Mouse (Mus musculus) left cerebral cortex, adult 8-10 months (tissue): ENCODE measurements around the gene Zfp866. TPM values are rescaled to one million over a fixed set of nuclear protein-coding genes. Genes with fewer than 3 reads are reported as not detected.

ENCODE experiments used
- DNase-seq, 2 experiments: peaks; one replicate each; pipeline ENCODE4 v3.0.0; 2022; ENCODE audit warnings: low spot score in 2 of 2
- total RNA-seq, 4 experiments: library from RNA; stranded (reverse); gene quantifications; 2 replicates each; pipeline ENCODE4 v1.2.4; 2022

Gene Zfp866
- total RNA-seq, 4 experiments from 2014 or later: 27.1 to 29.1 (median 27.8) TPM

DNA sequence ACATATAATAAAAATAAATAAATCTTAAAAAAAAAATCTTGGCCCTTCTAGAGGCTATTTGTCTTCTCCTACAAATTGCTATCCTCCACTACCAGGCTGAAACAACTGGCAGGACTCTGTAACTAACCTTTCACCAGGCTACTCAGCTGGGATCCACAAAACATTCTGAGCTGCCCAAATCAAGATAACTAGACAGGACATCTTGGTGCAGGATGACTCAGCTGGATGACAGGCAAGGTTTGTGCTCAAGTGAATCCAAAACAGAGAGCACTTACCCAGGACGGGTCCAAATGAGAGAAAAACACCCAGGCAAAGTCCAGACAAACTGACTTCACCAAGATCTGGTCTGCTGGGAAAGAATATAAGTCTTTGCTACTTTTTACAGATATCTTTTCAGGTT lies 55.5 kb downstream of the Zfp866 start:
- no peak for DNase-seq

DNA sequence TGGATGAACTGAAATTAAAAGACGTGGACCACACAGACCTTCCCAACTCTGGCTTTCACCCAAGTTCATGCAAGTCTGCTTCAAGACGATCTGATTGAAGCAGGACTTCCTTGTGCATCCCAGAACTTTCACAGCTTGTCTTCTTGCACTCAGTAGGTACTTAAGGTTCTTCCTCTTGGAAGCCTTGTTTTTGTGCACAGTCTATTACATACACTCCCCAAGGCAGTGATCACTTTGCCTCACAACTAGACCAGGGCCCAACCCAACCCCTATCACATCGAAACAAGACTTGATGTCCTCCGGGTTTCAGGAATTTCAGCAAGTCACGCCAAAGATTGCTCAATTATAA lies 73.8 kb downstream of the Zfp866 start:
- no peak for DNase-seq

DNA sequence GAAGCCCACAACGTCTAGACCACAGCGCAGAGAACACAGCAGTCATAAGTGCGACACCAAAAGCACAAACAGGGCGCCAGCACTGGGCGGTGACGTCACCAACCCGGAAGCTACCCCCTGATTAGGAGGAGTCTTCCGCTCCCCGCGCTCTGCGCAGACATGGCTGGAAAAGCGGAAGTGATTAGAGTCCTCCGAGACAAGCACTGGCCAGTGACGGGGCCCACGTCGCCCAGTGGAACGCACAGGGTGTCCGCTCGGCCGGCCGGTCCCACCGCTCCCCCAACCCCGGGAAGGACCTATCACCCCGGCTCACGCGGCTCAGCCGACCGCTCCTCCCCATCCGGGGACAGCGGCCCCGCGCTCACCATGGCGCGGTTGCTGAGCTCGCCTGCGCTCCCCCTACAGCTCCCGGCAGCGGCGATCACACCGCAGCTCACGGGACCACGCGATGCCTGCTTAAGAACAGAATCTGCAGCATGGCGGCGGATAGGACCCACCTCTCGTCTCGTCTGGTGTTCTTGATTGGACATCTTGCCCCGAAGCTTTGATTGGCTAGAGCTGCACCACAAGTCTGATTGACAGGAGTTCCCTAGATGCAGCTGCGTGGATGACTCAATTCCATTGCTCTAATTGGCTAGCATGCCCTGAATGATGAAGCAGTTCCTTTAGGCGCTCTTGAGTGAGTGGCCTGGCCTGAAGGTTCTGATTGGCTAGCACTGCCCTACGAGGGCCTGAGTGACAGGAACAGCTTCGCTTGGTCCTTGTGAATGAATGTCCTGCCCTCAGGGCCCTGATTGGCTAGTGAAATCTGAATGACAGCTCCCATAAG lies 74.4 kb downstream of the Zfp866 start:
- peak; percentile 80 to 100 for DNase-seq

DNA sequence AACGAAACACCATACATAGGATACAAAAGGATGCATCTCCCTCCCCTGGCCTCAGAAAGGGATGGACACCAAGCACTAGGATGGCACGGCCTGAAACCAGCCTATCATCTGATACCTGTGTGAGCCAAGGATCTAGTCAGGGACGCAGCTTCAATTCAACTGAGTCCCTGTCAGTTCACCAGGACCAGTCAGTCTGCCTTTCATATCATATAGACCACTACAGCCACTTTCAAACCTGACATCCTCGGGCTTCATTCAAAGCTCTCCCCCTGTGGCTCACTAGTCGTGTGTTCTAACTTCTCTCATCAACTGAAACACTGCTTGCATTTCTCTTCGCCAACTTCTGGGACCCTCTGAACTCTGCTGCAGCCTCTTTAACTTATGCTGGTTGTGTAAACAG lies 75.6 kb downstream of the Zfp866 start:
- DNase-seq: no peak

DNA sequence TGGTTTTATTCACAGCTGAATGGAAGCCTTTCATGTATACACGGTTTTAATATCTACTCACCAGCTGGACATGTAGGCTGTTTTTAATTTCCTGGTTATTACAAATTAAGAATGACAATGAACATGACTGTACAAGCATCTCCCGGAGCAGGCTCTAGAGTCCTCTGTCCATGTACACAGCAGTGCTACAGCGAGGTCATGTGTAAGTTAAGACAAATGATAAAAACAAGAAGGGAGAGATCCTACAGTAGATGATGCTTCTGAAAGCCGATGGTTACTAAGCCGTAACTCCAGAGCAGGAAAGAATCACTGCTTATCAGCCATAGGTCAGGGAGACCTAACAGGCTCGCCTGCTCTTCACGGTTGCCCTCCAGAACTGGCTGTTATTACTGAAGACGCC lies 77.5 kb downstream of the Zfp866 start:
- DNase-seq: no peak

Other genes starting within 250 kb of the Zfp866 start
- gene Zfp868, start 165.6 kb downstream of the Zfp866 start, total RNA-seq: 10 to 100 TPM; 15.1 to 21.7 (median 18.7) TPM
- 1 to 10 TPM; 3.6 to 4.6 (median 4.3) TPM for gene Zfp964, start 136.7 kb downstream of the Zfp866 start, total RNA-seq
- 10 to 100 TPM; 22.9 to 25.9 (median 23.9) TPM for gene Zfp869, start 80.5 kb downstream of the Zfp866 start, total RNA-seq
- 1 to 10 TPM; 3.3 to 4.3 (median 3.6) TPM for gene Zfp963, start 41.2 kb downstream of the Zfp866 start, total RNA-seq
- 1 to 10 TPM in 3 of 4 experiments, under 1 TPM in 1; 0.46 to 5.3 (median 2.0) TPM for gene Gm20422, start 16.3 kb downstream of the Zfp866 start, total RNA-seq
- 10 to 100 TPM; 32.9 to 37.1 (median 35.3) TPM for gene Atp13a1, start within 50 bp of the Zfp866 start, total RNA-seq
- 10 to 100 TPM; 11.6 to 18.1 (median 15.7) TPM for gene Gmip, start 17.5 kb upstream of the Zfp866 start, total RNA-seq
- under 1 TPM; 0.57 to 0.68 (median 0.64) TPM for gene Lpar2, start 31.3 kb upstream of the Zfp866 start, total RNA-seq
- 10 to 100 TPM; 16.4 to 19.4 (median 17.9) TPM for gene Pbx4, start 41.3 kb upstream of the Zfp866 start, total RNA-seq
- gene Cilp2, start 96.5 kb upstream of the Zfp866 start, total RNA-seq: under 1 TPM; 0.54 to 0.79 (median 0.65) TPM
- gene Tssk6, start 111.0 kb upstream of the Zfp866 start, total RNA-seq: under 1 TPM in 1 of 4 experiments, not detected in 3; 0.28 TPM
- 100 to 1,000 TPM; 102 to 149 (median 131) TPM for gene Ndufa13, start 111.4 kb upstream of the Zfp866 start, total RNA-seq
- gene Yjefn3, start 111.5 kb upstream of the Zfp866 start, total RNA-seq: 10 to 100 TPM; 20.2 to 30.4 (median 21.7) TPM
- gene Gatad2a, start 205.2 kb upstream of the Zfp866 start, total RNA-seq: 10 to 100 TPM; 29.7 to 38.2 (median 30.4) TPM